Mouse (Mus musculus) heart, embryonic 12.5 days (tissue): ENCODE measurements around the gene Lctl. TPM values are rescaled to one million over a fixed set of nuclear protein-coding genes. Genes with fewer than 3 reads are reported as not detected.

Experiments
- ATAC-seq: fragments of 200-750 bp; cut with Nextera tagmentation; 2 replicates; pipeline ENCODE4 v1.8.0; 2017; ENCODE audit warnings: moderate TSS enrichment, moderate library complexity; ENCODE audit not compliant: insufficient number of reproducible peaks, low FRiP score
- H3K27ac ChIP-seq: fragments of 300-500 bp; sonication (generic); 2 replicates; pipeline ENCODE4 v1.5.1; 2016; ENCODE audit warnings: mild to moderate bottlenecking, moderate library complexity; ENCODE audit not compliant: poor library complexity, severe bottlenecking
- H3K27me3 ChIP-seq: fragments of 300-500 bp; sonication (generic); replicated peaks from 2 replicates; pipeline ENCODE4 v1.6.1; 2016; ENCODE audit warnings: mild to moderate bottlenecking, moderate library complexity
- H3K36me3 ChIP-seq: fragments of 300-500 bp; sonication (generic); 2 replicates; pipeline ENCODE4 v1.6.1; 2016; ENCODE audit warnings: mild to moderate bottlenecking, moderate library complexity
- H3K4me1 ChIP-seq: fragments of 300-500 bp; sonication (generic); replicated peaks from 2 replicates; pipeline ENCODE4 v1.6.1; 2016; ENCODE audit warnings: mild to moderate bottlenecking
- H3K4me2 ChIP-seq: fragments of 300-500 bp; sonication (generic); 2 replicates; pipeline ENCODE4 v1.6.1; 2016; ENCODE audit warnings: mild to moderate bottlenecking, moderate library complexity
- H3K4me3 ChIP-seq: fragments of 300-500 bp; sonication (generic); 2 replicates; pipeline ENCODE4 v1.5.1; 2016; ENCODE audit warnings: mild to moderate bottlenecking
- H3K9ac ChIP-seq: fragments of 300-500 bp; sonication (generic); 2 replicates; pipeline ENCODE4 v1.6.1; 2016; ENCODE audit warnings: mild to moderate bottlenecking, moderate library complexity
- H3K9me3 ChIP-seq: fragments of 300-500 bp; sonication (generic); replicated peaks from 2 replicates; pipeline ENCODE4 v1.6.1; 2016; ENCODE audit warnings: mild to moderate bottlenecking, moderate library complexity
- WGBS: fragments of 180-500 bp; shearing (Covaris S2); methylation state at CpG from one replicate; pipeline ENCODE4 v1.1.7; 2016; 5-methylcytosine and 5-hydroxymethylcytosine counted together
- polyA plus RNA-seq: library from polyadenylated mRNA; unstranded; fragments of >200 nt; fragmentation: Nextera tagmentation; extraction: Ambion mirVana; gene quantifications from 2 replicates; pipeline ENCODE4 v1.2.1, GENCODE M21; 2016

The Lctl gene
- polyA plus RNA-seq: 0.14 TPM in 1 of 2 replicates, not detected in the other

DNA sequence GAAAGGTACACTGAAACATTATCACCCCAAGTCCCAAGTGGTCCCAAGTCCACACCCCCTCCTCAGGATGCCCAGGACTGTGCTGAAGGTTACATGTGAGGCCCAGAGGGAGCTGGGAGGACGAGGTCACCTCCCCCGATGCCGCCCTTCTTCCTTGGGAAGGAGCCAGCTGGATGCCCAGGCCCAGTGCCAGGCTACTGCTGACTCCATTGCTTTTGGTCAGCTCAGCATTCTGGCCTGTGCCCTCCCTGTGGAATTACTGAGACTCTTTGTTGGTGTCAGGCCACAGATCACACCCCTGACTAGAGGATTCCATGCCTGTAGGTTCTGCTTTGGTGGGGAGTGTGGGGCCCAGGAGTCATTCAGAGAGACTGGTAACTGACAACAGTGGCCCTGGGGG is at the start of gene Lctl:
TSS of gene Lctl (plus strand) at position 272 of the 400 bp plus-strand sequence.
- Histone ChIP-seq H3K9me3 (no peaks in the 10 kb centered on the region), H3K4me2 (no peak within 1 kb of the TSS), H3K4me3 (no peak within 1 kb of the TSS), H3K9ac (no peak within 1 kb of the TSS), H3K4me1 (peaks cover 41% of the 10 kb centered on the region), H3K27me3 (no peaks in the 10 kb centered on the region), H3K36me3 (no peaks in the 10 kb centered on the region), H3K27ac (no peak within 1 kb of the TSS)
- no peak for ATAC-seq
- WGBS: 62% methylated on average over 3 of the region's 3 CpGs

GRCm38 (mm10) chr9:64067787-64068186 is 49.2 kb upstream of the Lctl start:
- WGBS: 80% methylated on average over 5 of the region's 5 CpGs

DNA sequence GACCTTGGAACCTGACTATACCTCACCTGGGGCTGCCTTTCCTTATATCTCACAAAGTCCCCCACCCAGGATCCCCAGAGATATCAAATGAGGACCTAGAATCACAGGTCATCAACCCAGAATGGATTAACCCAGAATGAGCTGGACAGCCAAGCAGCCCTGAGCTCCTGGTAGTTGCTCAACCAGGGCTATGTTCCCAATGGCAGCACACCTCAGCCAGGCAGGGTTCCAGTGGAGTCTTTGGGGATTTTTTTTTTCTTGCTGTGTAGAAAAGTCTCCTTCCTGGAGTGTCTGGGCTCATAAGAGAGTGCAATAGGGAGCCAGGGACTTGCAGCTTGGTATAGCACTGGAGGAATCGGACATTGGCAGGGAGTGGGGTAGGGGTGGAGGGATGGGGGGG is 48.4 kb upstream of the Lctl start:
- ATAC-seq: no peak
- Histone ChIP-seq H3K4me2 (no peak overlapping the region), H3K9ac (peak overlapping the region; percentile 67; the same call in 1 of the 2 replicates), H3K27me3 (no peaks in the 10 kb centered on the region), H3K9me3 (no peaks in the 10 kb centered on the region), H3K4me3 (no peak overlapping the region), H3K36me3 (no peaks in the 10 kb centered on the region), H3K4me1 (peaks cover 76% of the 10 kb centered on the region), H3K27ac (peak overlapping the region; percentile 98)
- 100% methylated on average over 1 of the region's 1 CpGs for WGBS

More at GRCm38 (mm10) chr9:64067787-64068186, 49.2 kb upstream of the Lctl start:
- Histone ChIP-seq H3K4me2 (peak overlapping the region; percentile 45; the same call in 1 of the 2 replicates), H3K9me3 (no peaks in the 10 kb centered on the region), H3K4me1 (peaks cover 72% of the 10 kb centered on the region), H3K27ac (peak overlapping the region; percentile 98), H3K4me3 (no peak overlapping the region), H3K36me3 (no peaks in the 10 kb centered on the region), H3K27me3 (no peaks in the 10 kb centered on the region), H3K9ac (peak overlapping the region; percentile 67; the same call in 1 of the 2 replicates)
- no peak for ATAC-seq

DNA sequence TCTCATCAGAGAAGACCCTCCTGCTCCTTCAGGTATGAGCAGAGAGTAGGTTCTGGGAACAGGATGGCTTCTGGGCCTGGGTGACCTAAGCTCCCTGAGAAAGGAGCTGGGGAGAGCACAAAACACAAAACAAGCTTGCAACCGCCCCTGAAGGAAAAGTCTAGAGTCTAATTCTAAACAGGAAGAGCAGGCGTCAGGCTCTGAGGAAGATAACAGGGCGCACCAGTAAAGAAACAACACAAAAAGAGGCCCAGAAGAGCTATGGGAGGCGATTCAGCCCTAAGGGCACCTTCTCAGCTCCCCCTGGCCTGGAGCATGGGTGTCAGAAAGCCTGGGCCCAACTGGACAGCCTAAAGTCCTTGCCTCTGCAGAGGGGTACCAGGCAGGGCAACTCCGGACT is 47.8 kb upstream of the Lctl start:
- no peak overlapping the region for H3K9ac ChIP-seq
- no peaks in the 10 kb centered on the region for H3K36me3 ChIP-seq
- peak overlapping the region; percentile 98 for H3K27ac ChIP-seq
- H3K4me3 ChIP-seq: no peak overlapping the region
- H3K27me3 ChIP-seq: no peaks in the 10 kb centered on the region
- ATAC-seq: no peak
- no peaks in the 10 kb centered on the region for H3K9me3 ChIP-seq
- no peak overlapping the region for H3K4me2 ChIP-seq
- 54% methylated on average over 5 of the region's 5 CpGs for WGBS
- H3K4me1 ChIP-seq: peaks cover 76% of the 10 kb centered on the region

GRCm38 (mm10) chr9:64070674-64071073 is 46.3 kb upstream of the Lctl start:
- Histone ChIP-seq H3K4me2 (no peak overlapping the region), H3K4me3 (no peak overlapping the region), H3K27me3 (no peaks in the 10 kb centered on the region), H3K4me1 (peaks cover 76% of the 10 kb centered on the region), H3K36me3 (no peaks in the 10 kb centered on the region), H3K27ac (0 out of 2 replicates have a peak overlapping the region, but pooled peaks have one; percentile 55), H3K9me3 (no peaks in the 10 kb centered on the region), H3K9ac (no peak overlapping the region)
- 63% methylated on average over 5 of the region's 5 CpGs for WGBS
- ATAC-seq: no peak

GRCm38 (mm10) chr9:64074831-64075230 is 42.1 kb upstream of the Lctl start:
- Histone ChIP-seq H3K36me3 (no peaks in the 10 kb centered on the region), H3K27ac (peak overlapping the region; percentile 34; the same call in 1 of the 2 replicates), H3K9ac (no peak overlapping the region), H3K4me1 (peaks cover 66% of the 10 kb centered on the region), H3K4me2 (no peak overlapping the region), H3K4me3 (no peak overlapping the region), H3K27me3 (no peaks in the 10 kb centered on the region), H3K9me3 (no peaks in the 10 kb centered on the region)
- 56% methylated on average over 8 of the region's 8 CpGs for whole genome bisulfite sequencing
- ATAC-seq: no peak

DNA sequence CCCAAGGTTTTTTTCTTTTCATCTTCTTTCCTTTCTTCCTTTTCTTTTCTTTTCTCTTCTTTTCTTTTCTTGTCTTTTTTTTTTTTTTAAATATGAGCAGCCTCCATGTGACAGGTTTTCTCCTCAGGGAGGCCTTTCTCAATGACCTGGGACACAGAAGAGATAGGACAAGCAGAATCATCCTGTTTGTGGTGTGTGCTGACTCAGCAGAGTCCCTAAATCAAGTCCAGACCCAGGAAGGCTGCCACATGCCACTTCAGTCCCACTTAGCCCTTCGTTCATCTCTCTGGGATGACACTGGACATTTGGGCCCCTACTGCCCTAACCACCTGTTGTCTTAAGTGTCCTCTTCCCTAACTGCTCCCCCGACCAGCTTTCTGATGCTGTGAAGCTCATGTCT is 40.5 kb upstream of the Lctl start:
- no peaks in the 10 kb centered on the region for H3K36me3 ChIP-seq
- no peak overlapping the region for H3K4me2 ChIP-seq
- peaks cover 72% of the 10 kb centered on the region for H3K4me1 ChIP-seq
- H3K27me3 ChIP-seq: no peaks in the 10 kb centered on the region
- 51% methylated on average over 2 of the region's 2 CpGs for WGBS
- H3K27ac ChIP-seq: no peak overlapping the region; the same call in 1 of the 2 replicates
- H3K4me3 ChIP-seq: no peak overlapping the region
- no peak overlapping the region for H3K9ac ChIP-seq
- ATAC-seq: no peak
- no peaks in the 10 kb centered on the region for H3K9me3 ChIP-seq

DNA sequence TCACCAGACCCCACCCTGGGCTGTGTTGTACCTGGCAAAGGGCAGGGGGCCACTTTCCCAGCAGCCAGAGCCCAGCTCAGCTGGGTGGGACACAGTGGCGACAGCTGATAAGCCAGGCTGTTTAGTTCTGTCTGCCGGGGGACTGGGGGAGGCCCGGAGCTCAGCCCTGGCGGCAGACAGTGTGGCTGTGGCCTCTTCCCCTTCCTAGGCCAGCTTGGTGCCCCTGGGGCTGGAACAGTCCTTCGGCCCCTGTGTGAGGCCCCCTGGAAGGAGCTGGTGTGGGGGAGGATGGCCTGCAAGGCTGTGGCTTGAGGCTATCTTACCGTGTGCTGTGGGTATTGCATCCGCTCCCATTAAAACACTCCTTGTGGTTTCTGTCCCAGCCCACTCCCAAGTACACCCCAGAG is 38.6 kb upstream of the Lctl start:
- Histone ChIP-seq H3K27me3 (no peaks in the 10 kb centered on the region), H3K36me3 (no peaks in the 10 kb centered on the region), H3K4me2 (peak overlapping the region; percentile 32), H3K27ac (peak overlapping the region; percentile 83), H3K4me3 (no peak overlapping the region), H3K9me3 (no peaks in the 10 kb centered on the region), H3K4me1 (peaks cover 62% of the 10 kb centered on the region), H3K9ac (peak overlapping the region; percentile 40; the same call in 1 of the 2 replicates)
- WGBS: 3% methylated on average over 7 of the region's 7 CpGs
- ATAC-seq: peak; percentile 88

DNA sequence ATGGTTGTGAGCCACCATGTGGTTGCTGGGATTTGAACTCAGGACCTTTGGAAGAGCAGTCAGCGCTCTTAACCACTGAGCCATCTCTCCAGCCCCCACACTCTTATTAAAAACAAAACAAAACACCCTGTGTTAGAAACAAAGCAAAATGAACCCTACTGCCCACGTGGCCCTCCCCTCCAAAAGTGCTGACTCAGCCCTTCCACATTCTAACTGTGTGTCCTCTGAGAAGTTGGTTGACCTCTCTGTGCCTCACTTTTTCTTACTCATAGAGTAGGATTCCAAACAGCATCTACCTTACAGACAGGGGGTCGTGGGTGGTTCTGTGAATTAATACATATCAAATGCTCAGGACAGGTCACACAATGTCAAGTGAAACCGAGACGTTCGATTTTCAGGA is 37.0 kb upstream of the Lctl start:
- no peaks in the 10 kb centered on the region for H3K27me3 ChIP-seq
- peaks cover 72% of the 10 kb centered on the region for H3K4me1 ChIP-seq
- ATAC-seq: no peak
- no peak overlapping the region for H3K27ac ChIP-seq
- 85% methylated on average over 6 of the region's 6 CpGs for WGBS
- H3K4me3 ChIP-seq: no peak overlapping the region
- no peaks in the 10 kb centered on the region for H3K36me3 ChIP-seq
- no peaks in the 10 kb centered on the region for H3K9me3 ChIP-seq
- no peak overlapping the region for H3K9ac ChIP-seq
- no peak overlapping the region for H3K4me2 ChIP-seq

DNA sequence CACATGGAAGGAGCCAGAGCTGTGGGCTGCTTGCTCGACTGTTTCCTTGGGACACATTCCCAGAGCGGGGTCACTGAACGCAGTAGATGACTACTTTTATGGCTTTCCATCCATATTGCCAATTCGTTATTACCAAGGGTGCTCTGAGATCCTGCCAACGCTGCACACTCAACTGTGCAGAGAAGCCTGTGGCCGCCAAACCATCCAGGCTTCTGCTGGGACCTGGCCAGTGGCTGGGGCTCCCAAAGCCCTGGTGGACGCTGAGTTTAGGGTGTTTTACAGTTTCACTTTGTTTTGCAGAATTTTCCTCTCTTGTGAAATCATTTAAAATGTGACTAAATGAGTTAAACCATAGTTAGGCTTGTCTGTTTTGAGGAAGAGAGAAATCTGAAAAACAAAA is 32.7 kb upstream of the Lctl start:
- Histone ChIP-seq H3K9me3 (no peaks in the 10 kb centered on the region), H3K9ac (peak overlapping the region; percentile 72), H3K4me2 (peak overlapping the region; percentile 73), H3K27me3 (no peaks in the 10 kb centered on the region), H3K36me3 (no peaks in the 10 kb centered on the region), H3K4me1 (peaks cover 78% of the 10 kb centered on the region), H3K4me3 (peak overlapping the region; percentile 42), H3K27ac (peak overlapping the region; percentile 96)
- no peak for ATAC-seq
- WGBS: 28% methylated on average over 7 of the region's 7 CpGs

GRCm38 (mm10) chr9:64084661-64085399 is 32.1 kb upstream of the Lctl start:
- peak; percentile 86 for ATAC-seq
- no peaks in the 10 kb centered on the region for H3K9me3 ChIP-seq
- H3K9ac ChIP-seq: peak overlapping the region; percentile 72
- H3K27me3 ChIP-seq: no peaks in the 10 kb centered on the region
- 1% methylated on average over 48 of the region's 49 CpGs for WGBS
- H3K4me2 ChIP-seq: peak overlapping the region; percentile 73
- H3K4me1 ChIP-seq: peaks cover 77% of the 10 kb centered on the region
- peak overlapping the region; percentile 42 for H3K4me3 ChIP-seq
- H3K36me3 ChIP-seq: no peaks in the 10 kb centered on the region
- H3K27ac ChIP-seq: peak overlapping the region; percentile 96
